Mouse (Mus musculus): Measurements from ENCODE around the gene Nf2.
"Not testable (repeated sequence)": the region's sequence is repeated elsewhere in the genome, so short reads cannot be mapped to it uniquely, and the experiment has no call there.

Gene Nf2

GRCm38 (mm10) chr11:4837342-4837741 lies 12.0 kb downstream of the Nf2 start:
- no peak for DNase-seq (ENCODE audit: low read depth, low spot score)

DNA sequence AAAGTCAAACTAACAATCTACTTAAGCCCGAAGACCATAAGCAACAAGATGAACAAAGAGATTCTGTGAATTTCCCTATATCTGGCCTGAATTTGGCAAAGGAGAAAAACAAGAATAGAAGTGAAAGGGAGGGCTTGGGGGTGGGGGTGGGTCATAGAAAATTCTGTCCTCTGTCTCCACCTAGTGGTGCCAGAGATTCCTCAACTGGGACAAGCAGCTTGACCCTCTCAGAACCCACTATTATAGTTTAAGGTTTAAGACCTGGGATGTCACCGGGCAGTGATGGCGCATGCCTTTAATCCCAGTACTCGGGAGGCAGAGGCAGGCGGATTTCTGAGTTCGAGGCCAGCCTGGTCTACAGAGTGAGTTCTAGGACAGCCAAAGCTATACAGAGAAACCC lies 12.6 kb downstream of the Nf2 start:
- peak; percentile 39 for DNase-seq (ENCODE audit: low read depth, low spot score)

- DNase-seq (ENCODE audit: low read depth, low spot score): no peak
These were observed 13.9 kb downstream of the Nf2 start for GRCm38 (mm10) chr11:4835436-4835835.

DNA sequence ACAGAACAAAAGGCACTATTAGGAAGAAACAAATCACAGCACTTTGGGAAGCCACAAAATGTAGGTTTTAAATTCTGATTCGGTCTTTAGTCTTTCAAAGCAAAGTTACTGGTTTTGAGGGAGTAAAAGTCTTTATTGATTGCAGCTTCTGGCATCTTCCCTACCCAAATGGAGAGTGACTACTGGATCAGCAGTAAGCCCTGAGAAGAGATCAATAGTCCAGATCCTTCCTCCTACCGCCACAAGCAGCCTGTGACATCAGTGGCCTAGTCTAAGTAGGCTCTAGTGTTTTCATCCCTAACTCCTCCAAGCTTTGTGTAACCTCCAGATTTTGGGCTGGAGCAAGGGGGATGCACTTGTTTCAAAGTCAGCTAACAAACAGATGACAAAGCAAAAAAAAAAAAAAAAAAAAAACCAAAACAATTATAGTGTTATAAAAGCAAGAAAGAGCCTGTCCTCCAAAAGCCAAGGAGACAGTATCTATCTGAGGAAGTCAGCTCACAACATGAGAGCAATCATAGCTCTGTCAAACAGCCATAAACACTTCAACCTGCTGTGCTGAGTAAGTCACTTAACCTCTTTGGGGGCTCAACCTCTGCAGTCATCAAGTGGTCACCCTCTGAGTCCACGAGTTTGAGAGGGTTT lies 15.9 kb downstream of the Nf2 start:
- no peak for DNase-seq (ENCODE audit: low read depth, low spot score)

- DNase-seq (ENCODE audit: low read depth, low spot score): no peak
These were observed 18.3 kb downstream of the Nf2 start for GRCm38 (mm10) chr11:4831066-4831465.

- DNase-seq (ENCODE audit: low read depth, low spot score): no peak
These were observed 21.4 kb downstream of the Nf2 start for GRCm38 (mm10) chr11:4827916-4828315.

GRCm38 (mm10) chr11:4827340-4827739 lies 22.0 kb downstream of the Nf2 start:
- no peak for DNase-seq (ENCODE audit: low read depth, low spot score)

DNA sequence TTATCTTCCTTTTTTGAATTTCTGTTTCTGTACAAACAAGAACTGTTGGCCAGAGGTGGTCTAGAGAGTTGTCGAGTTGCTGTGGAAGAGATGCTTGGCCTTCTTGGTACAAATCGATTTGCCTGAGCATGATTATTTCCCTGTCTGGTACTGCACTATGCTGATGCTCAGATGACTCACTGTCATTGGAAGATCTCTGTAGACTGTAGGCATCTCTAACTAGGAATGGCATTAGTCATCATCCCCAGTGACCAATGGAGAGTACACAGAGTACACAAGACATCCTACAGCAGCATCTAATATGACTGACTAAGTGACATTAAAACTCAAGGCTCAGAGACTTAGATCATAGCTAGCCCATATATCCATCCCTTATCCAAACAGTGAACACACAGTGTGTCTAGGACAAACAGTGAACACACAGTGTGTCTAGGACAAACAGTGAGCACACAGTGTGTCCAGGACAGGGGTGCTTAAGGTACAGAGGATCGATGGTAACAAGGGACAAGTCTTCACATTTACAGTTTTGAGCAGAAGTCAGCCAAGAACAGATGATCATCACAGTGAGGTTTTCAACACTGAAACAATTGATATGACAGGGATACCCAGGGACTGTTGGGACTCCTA lies 23.1 kb downstream of the Nf2 start:
- DNase-seq (ENCODE audit: low read depth, low spot score): no peak

GRCm38 (mm10) chr11:4823655-4824312 lies 25.6 kb downstream of the Nf2 start:
- DNase-seq (ENCODE audit: low read depth, low spot score): no peak

- not testable (repeated sequence) for DNase-seq (ENCODE audit: low read depth, low spot score)
These were observed 26.9 kb downstream of the Nf2 start for GRCm38 (mm10) chr11:4822446-4822842.

GRCm38 (mm10) chr11:4821492-4822445 lies 27.6 kb downstream of the Nf2 start:
- peak; percentile 39 for DNase-seq (ENCODE audit: low read depth, low spot score)

GRCm38 (mm10) chr11:4814507-4815450 lies 34.6 kb downstream of the Nf2 start:
- no peak for DNase-seq (ENCODE audit: low read depth, low spot score)

- DNase-seq (ENCODE audit: low read depth, low spot score): peak; percentile 32
These were observed 41.0 kb downstream of the Nf2 start for GRCm38 (mm10) chr11:4808311-4808710.

DNA sequence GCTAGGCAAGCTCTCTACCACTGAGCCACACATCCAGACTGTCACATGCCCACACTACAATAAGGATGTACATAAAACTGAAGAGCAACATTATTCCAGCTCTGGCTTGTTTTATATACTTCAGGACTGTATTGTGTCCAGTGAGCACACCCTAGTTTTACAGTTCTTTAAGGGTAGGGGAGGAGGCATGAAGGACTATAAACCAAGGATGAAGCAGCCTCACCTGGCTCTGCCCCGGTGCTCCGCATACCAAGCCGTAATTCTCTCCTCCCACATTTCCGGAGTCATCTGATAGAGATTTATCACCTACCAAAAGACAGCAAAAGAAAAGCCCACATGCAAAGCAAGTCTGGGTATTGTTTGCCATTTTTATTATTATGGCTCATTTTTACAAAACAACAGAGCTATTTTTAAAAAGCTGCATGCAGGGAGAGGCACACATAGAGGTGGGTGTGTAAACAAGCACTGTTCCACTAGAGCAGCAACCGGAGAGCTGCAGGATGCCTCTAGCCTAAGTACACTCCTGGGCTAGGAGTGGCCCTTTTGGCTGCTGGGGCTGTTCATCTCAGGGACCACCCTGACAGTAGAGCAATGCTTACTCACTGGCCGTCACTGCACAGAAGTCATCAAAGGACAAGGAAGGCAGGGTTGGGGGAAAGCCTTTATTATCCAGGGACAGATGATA lies 43.2 kb downstream of the Nf2 start:
- DNase-seq (ENCODE audit: low read depth, low spot score): no peak

DNA sequence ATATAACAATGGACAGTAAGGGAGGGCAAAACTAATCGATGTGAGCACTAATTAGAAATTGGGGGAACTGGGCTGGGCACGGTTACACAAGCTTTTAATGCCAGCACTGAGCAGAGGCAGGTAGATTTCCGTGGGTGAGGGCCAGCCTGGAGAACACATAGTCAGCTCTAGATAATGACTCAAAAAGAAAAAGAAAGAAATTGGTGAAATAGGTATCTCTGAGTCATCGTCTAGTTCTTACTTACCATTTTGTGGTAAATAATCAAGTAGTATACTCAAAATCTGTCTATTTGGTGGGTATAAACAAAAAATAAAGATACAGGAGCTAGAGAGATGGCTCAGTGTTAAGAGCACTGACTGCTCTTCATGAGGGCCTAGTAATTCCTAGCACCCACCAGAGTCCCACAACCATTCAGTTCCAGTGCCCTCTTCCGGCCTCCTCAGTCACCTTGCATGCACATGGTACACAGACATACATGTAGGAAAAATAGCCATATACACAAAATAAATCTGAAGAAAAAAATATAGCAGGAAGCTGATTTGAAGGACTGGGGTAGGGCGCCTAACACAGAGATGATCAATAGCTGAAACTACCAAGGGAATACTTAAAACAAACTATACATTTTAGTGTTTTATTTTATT lies 44.3 kb downstream of the Nf2 start:
- no peak for DNase-seq (ENCODE audit: low read depth, low spot score)

- DNase-seq (ENCODE audit: low read depth, low spot score): no peak
These were observed 45.4 kb downstream of the Nf2 start for GRCm38 (mm10) chr11:4803951-4804350.

DNA sequence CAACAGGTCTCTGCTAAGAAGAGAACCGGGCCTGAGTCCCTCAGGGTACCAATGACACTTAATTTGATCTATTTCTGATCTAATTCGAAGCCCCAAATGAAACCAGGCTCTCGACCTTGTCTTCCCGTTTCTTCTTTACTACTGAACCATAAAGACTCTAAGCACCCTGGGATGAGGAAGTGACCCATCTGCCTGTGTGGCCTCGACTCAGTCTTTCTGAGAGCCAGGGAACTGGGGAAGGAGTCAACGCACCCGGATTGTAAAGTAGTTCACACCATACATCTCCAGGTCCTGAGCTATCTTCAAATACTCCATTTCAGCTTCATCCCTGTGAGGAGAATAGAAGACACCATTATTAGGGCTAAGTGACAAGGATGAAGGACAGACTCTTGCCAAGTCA lies 45.9 kb downstream of the Nf2 start:
- no peak for DNase-seq (ENCODE audit: low read depth, low spot score)

GRCm38 (mm10) chr11:4803008-4803407 lies 46.3 kb downstream of the Nf2 start:
- DNase-seq (ENCODE audit: low read depth, low spot score): no peak

GRCm38 (mm10) chr11:4802401-4802800 lies 46.9 kb downstream of the Nf2 start:
- DNase-seq (ENCODE audit: low read depth, low spot score): not testable (repeated sequence)

DNA sequence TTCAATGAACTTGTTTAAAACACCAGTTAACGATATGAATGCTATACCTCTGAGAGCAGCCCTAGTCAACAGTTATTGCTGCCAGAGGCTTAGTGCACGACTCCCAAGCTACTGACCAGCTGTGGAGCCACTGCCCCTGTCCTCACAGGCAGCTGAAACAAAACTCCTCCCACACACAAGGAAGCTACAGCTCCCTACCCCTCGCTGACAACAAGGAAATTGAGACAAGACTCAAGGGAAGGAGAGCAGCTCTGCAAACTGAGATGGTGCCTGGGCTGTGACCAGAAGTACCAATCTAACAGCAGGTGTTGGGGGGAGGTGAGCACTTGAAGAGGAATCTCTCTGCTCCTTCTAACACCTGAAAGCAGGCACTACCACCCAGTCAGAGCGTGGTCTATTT lies 48.7 kb downstream of the Nf2 start:
- no peak for DNase-seq (ENCODE audit: low read depth, low spot score)

Data from retina, adult 2 months (tissue).